Mouse (Mus musculus) hematopoietic multipotent progenitor cell, adult 10-12 weeks (in vitro differentiated cells): ENCODE results near the gene Il5ra. TPM values are rescaled to one million over a fixed set of nuclear protein-coding genes. Genes with fewer than 3 reads are reported as not detected.

Experiments
- polyA plus RNA-seq: library from polyadenylated mRNA; stranded (reverse); fragments of >175 nt; gene quantifications from 2 replicates; pipeline ENCODE4 v1.2.3, GENCODE M21; 2012; ENCODE audit warnings: low replicate concordance

Gene Il5ra
- 0.68 and 1.2 TPM in 2 replicates for polyA plus RNA-seq

GRCm38 (mm10) chr6:106748887-106749388 is at the start of gene Il5ra:
Il5ra (minus strand) TSS chr6:106749037.

GRCm38 (mm10) chr6:106768640-106769289 is 19.9 kb upstream of the Il5ra start, which contains the start of gene Trnt1:
Trnt1 (plus strand) TSS chr6:106769120.

Other genes starting within 250 kb of the Il5ra start
- gene Trnt1, start 20.1 kb upstream of the Il5ra start, polyA plus RNA-seq, result 0.55 and 5.2 TPM in 2 replicates
- 2.8 and 5.3 TPM in 2 replicates for gene Crbn, start 51.0 kb upstream of the Il5ra start, polyA plus RNA-seq